Mouse (Mus musculus) T-helper 17 cell (primary cell): ENCODE results near the gene Mybpc3.

Experiments
- in situ Hi-C, 2 experiments: fragments of 300-600 bp; cut with MboI, MseI; formaldehyde crosslinking; loops; 1 replicate in 1 of 2; 2 replicates in 1 of 2; pipeline ENCODE4 v1.15.1; 2025; ENCODE audit warnings: high pct_unique_total_duplicates in 2 of 2

Mybpc3 gene

GRCm38 (mm10) chr2:91117585-91118275 lies at the start of gene Mybpc3:
Mybpc3 (plus strand) TSS chr2:91118144.
- in situ Hi-C loops, result no loop called here

DNA sequence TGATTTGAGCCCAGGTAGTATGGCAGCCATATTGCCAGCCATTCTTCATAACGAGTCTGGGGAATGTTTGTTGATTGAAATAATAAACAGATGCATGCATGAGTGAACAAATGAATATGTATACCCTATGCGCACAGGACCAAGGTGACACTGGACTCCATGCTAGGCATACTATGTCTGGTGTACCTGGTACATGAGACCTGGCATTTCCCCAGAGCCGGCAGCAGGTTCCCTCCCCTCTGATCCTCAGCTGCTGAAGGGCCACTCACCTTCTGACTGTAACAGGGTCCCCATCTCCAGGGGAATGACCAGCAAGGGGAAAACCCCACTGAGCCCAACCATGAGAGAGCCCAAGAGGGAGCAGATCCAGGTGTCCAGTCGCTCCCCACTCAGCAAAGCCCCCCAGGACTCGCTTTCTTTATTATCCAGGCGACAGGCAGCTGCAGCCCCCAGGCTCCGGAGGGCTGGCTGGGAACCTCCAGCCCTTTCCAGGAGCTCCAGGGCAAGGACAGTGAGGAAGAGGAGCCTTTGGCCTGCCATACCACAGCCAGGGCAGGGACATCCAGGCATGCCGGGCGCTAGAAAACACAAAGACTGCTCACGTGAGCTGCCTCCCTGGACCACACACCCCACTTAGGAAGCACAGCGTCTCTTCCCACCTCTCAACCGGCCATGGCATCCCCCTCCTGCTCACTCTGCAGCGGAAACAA lies 49.6 kb upstream of the Mybpc3 start:
- in situ Hi-C loops, result no loop called here

- in situ Hi-C loops, result no loop called here
Measured at GRCm38 (mm10) chr2:91068872-91069165, 49.1 kb upstream of the Mybpc3 start.

DNA sequence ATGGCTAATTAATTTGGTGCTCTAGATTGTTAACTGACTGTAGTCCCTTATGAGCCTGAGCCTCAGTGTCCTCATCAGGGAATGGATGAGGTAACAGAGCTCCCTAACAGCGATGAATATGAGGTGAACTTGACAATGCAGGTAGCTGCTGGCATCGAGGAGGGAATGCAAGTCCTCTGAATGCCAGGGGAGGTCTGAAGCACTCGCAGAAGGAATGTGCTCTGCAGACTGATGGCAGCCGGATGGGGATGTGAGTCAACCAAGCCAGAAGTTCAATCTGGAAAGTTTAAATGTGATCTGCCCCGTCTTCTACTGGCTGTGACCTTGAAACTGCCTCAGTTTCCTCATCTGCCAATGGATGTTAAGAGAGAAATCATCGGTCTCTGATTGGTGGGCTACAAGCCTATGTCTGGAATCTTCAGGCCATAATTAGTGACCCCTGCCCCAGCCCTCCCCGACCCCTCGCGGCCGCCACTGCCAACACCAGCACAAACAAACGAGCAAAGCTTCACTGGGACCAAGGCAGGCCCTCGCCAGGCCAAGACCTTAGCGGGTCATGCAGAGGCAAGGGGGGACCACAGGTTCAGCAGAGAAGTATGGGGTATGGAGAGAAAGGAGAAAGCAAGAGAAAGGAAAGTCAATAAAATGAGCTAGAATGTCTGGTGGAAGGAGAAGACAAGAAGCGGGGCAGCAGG lies 48.5 kb upstream of the Mybpc3 start:
- in situ Hi-C loops, result no loop called here

DNA sequence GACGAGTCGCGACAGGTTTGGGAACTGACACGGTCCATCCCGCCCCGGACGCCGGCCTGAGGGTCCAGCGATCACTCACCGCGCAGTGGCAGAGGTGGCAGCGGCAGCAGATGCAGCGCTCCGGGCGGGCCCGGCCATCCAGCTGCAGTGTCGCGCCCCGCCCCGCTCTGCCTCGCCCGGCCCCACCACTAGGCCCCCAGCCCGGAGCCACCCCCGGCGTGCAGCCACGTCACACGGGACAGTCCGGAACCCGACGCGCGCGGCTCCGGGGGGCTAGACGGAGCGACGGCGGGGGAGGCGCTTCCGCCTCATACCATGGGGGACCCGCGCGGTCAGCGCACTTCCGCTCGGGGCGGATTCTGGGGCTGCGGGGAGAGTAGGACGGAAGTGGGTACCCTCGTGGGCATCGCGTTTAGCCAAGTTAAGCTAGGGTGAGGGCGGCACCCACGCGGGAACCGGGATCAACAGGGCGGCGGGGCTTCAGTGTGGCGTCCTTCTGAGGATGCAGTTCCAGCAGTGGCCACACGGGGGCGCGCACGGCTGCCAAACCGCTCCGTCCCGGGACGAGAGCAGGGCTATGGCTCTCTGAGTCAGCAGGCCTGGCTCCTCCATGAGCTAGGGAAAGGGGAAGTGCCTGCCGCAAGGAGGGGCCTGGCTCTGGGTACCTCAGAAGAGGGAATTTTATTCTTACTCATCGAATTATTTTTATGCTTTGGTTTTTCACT lies 47.7 kb upstream of the Mybpc3 start, which contains the start of gene Slc39a13:
Gene Slc39a13, minus strand, starts transcription at position 342 of the 725 bp plus-strand sequence.
- in situ Hi-C loops, result no loop called here

- in situ Hi-C loops, result no loop called here
Measured at GRCm38 (mm10) chr2:91071059-91071458, 46.9 kb upstream of the Mybpc3 start.

- in situ Hi-C loops, result no loop called here
Measured at GRCm38 (mm10) chr2:91072092-91072491, 45.9 kb upstream of the Mybpc3 start.

DNA sequence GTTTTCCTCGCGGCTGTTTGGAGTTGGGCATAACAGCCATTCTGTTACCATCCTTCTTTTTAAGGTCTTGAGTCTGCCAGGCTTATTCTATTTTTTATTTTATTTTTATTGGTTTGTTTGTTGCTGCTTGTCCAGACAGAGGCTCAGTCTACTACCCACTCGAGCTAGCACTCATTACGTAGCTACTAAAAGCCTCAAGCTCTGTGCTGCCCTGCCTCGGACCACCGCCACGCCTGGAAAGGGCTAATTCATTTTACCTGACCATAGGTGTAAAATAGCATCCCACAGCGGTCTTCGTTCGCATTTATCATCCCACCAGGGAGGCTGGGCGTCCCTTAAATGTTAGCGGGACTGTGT lies 40.0 kb upstream of the Mybpc3 start:
- in situ Hi-C loops, result no loop called here

GRCm38 (mm10) chr2:91078314-91079025 lies 39.5 kb upstream of the Mybpc3 start:
- in situ Hi-C loops, result no loop called here

GRCm38 (mm10) chr2:91079026-91079384 lies 38.9 kb upstream of the Mybpc3 start:
- in situ Hi-C loops, result no loop called here

DNA sequence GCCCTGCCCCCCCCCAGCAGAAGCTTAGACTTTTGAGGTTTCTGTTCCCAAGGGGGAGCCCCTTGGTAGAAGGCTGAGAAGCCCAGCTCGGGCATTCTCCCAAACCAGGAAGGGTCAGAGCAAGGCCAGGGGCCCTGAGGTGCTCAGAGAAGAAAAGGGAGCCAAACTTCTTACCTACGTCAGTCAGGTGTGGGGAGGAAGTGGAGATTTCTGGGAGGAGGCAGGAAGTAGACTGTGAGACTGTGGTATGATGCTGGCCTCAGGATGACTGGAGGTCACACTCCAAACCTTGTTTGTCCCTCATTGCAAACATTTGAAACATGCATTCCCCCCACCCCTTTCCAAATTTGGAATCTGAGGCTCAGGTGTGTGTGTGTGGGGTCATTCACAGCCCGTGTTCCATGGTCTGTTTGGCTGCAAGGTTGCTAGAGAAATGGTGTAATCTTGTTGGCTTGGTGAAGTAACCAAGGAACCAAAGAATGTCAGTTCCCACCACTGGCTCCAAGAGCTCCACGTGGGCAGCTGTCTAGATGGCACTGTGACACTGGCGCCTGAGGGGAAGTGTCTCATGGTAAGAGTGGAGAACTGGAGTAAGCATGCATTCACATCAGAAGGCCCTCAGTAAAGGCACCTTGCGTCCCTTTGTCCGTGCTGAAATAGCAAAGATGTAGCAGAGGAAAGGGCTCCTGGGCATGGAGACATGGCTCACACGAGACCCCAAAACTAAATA lies 37.0 kb upstream of the Mybpc3 start:
- in situ Hi-C loops, result no loop called here

- in situ Hi-C loops, result no loop called here
Measured at GRCm38 (mm10) chr2:91081775-91082695, 35.9 kb upstream of the Mybpc3 start, which contains the start of gene Spi1. Spi1 (plus strand) TSS chr2:91082390.

- in situ Hi-C loops, result no loop called here
Measured at GRCm38 (mm10) chr2:91082844-91083243, 35.1 kb upstream of the Mybpc3 start.

GRCm38 (mm10) chr2:91083366-91083940 lies 34.5 kb upstream of the Mybpc3 start:
- in situ Hi-C loops, result no loop called here

DNA sequence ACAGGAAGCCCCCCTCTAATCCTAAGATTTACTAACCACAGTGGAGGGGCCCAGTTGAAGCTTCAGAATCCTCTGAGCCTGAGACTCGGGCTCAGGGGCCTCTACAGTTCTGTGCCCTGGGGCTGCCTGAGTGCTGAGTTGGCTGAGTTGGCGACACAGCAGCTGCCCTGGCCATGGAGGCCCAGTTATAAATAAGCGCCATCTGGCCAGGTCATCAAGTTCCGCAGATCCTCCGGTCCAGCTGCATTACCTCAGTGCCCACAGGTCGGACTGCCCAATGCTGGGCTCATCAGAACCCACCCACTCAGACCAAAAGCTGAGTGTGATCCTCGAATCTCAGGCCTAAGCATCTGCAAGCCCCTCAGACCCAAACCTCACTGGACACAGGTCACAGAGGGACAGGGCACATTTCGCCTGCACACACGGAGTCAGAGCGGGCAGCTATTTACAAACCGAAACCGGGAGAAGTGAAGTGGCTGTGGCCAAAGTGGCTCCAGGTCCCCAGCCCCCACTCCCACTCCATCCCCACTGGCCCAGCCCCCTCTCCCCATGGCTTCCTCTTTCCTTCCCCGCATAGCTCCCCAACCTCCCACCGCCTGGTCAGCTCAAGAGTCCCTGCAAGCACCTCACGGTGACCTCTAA lies 33.6 kb upstream of the Mybpc3 start:
- in situ Hi-C loops, result no loop called here

DNA sequence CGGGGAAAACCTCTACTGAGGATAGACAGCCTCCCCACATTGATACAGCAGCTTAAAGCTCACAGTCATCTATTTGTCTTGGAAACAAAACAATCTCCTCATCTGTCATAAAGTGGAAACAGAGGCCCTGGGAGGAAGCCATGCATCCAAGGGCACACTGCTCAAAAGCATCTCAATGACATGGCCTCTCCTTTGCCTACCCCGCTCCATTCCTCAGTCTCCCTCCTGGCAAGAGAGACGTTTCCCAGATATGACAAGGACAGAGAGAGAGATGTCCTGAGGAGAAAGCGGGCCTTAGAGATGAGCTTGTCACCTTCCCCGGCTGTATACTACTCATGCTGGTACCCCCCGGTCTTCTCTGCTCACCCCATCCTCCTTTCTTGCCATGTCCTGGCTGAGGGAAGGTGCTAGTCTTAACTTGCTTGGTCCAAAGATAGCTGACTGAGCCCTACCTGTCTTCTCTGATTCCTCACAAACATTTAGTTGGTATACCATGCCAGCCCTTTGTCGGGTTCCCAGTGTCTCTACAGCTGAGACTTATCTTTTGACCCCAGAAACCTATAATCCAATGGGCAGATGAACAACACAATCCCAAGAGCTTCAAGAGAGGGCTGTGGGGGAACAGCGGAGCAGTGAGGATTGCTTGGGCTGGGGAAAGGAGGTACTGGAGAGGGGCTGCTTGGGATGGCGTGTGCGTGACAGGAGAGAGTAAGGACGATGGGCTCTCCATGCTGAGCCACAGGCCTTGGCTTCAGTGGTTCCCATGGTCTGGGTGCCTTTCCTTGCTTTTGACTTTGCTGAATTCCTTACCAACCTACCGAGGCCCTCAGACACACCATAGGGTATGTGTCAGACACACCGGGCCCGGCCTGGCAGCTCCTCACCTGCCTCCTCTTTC lies 32.2 kb upstream of the Mybpc3 start:
- in situ Hi-C loops, result no loop called here

DNA sequence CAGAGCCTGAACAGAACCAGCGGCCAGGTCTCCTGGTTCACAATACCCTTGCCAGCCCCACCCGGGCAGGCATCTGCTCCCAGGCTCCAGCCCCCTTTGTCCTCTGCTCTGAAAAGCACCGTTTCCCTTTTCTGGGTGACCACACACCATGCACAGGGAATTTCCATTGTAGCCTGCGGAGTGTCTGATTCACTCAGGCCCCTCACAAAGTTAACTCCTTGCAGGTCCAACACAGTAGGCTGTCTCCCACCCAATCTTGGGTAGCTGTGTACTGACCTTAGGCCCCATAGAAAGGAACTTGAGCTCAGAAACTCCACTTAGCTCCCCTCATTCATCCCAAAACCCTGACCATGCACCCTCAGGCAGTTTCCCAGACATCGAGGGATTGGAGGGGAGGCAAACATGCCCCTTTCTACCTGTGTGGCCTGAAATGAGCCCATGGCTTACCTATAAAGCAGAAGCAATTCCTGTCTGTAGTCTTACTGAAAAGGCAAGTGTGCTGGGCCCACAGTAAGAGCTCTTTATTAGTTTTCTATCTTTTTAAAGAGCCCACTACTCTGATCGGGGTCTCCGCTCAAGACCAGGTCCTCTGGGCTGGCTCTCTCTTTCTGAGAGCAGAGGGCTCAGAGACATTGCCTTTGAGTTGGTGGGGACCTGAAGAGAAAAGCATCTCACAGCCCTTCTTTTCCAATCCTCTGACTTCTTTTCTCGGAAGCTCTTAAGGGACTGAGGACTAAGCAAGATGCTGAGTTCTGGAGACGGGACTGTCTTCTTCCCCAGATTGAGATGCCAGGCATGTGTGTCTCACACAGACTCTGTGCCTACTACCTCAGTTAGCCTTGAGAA lies 31.3 kb upstream of the Mybpc3 start:
- in situ Hi-C loops, result no loop called here
